Mouse (Mus musculus) heart, embryonic 11.5 days (tissue): ENCODE data around the gene Brat1. TPM values are rescaled to one million over a fixed set of nuclear protein-coding genes. Genes with fewer than 3 reads are reported as not detected.

ENCODE experiments used
- ATAC-seq: fragments of 200-750 bp; cut with Nextera tagmentation; replicated peaks from 2 replicates; pipeline ENCODE4 v1.8.0; 2017; ENCODE audit warnings: moderate library complexity; ENCODE audit not compliant: insufficient number of reproducible peaks, low FRiP score, low TSS enrichment
- H3K27ac ChIP-seq: fragments of 300-500 bp; sonication (generic); 2 replicates; pipeline ENCODE4 v1.5.1; 2014; ENCODE audit warnings: mild to moderate bottlenecking, low read depth, low read length
- H3K27me3 ChIP-seq: fragments of 300-500 bp; sonication (generic); 2 replicates; pipeline ENCODE4 v1.6.1; 2014; ENCODE audit warnings: mild to moderate bottlenecking, low read length, mixed read lengths; ENCODE audit not compliant: control insufficient read depth, insufficient read depth
- H3K36me3 ChIP-seq: fragments of 300-500 bp; sonication (generic); 2 replicates; pipeline ENCODE4 v1.6.1; 2014; ENCODE audit warnings: mild to moderate bottlenecking, low read length, moderate library complexity, mixed read lengths; ENCODE audit not compliant: control insufficient read depth, insufficient read depth
- H3K4me1 ChIP-seq: fragments of 300-500 bp; sonication (generic); 2 replicates; pipeline ENCODE4 v1.6.1; 2014; ENCODE audit warnings: low read length; ENCODE audit not compliant: control insufficient read depth, insufficient read depth
- H3K4me2 ChIP-seq: fragments of 300-500 bp; sonication (generic); 2 replicates; pipeline ENCODE4 v1.6.1; 2014; ENCODE audit warnings: mild to moderate bottlenecking, moderate library complexity
- H3K4me3 ChIP-seq: fragments of 300-500 bp; sonication (generic); 2 replicates; pipeline ENCODE4 v1.5.1; 2014; ENCODE audit warnings: low read depth, low read length
- H3K9ac ChIP-seq: fragments of 300-500 bp; sonication (generic); 2 replicates; pipeline ENCODE4 v1.6.1; 2014; ENCODE audit warnings: mild to moderate bottlenecking, low read depth, low read length, moderate library complexity
- H3K9me3 ChIP-seq: fragments of 300-500 bp; sonication (generic); replicated peaks from 2 replicates; pipeline ENCODE4 v1.6.1; 2016; ENCODE audit warnings: low read length; ENCODE audit not compliant: control insufficient read depth
- WGBS: fragments of 180-500 bp; shearing (Covaris S2); extraction: QIAGEN DNeasy Blood & Tissue Kit; methylation state at CpG from one replicate; pipeline ENCODE4 v1.1.7; 2014; ENCODE audit not compliant: insufficient replicate concordance; 5-methylcytosine and 5-hydroxymethylcytosine counted together
- polyA plus RNA-seq: library from polyadenylated mRNA; unstranded; fragments of >200 nt; fragmentation: Nextera tagmentation; extraction: Ambion mirVana; gene quantifications from 2 replicates; pipeline ENCODE4 v1.2.1, GENCODE M21; 2014

The Brat1 gene
- polyA plus RNA-seq: 9.0 and 9.8 TPM in 2 replicates

GRCm38 (mm10) chr5:140704378-140705251 lies at the start of gene Brat1:
TSS of gene Brat1 (plus strand) at chr5:140705011.
- ATAC-seq: peak; percentile 91
- Histone ChIP-seq H3K9ac (peak within 1 kb of the TSS; percentile 82), H3K4me3 (peak within 1 kb of the TSS; percentile 49), H3K27me3 (no peaks in the 10 kb centered on the region), H3K27ac (peak within 1 kb of the TSS; percentile 90), H3K4me1 (peaks cover 18% of the 10 kb centered on the region), H3K4me2 (peak within 1 kb of the TSS; percentile 80), H3K36me3 (0 out of 2 replicates have a peak, but pooled peaks cover 4% of the 10 kb centered on the region), H3K9me3 (no peaks in the 10 kb centered on the region)
- under 1% methylated on average over 69 of the region's 69 CpGs for WGBS

- no peak for ATAC-seq
- Histone ChIP-seq H3K4me1 (peaks cover 22% of the 10 kb centered on the region), H3K4me3 (no peak overlapping the region), H3K27ac (no peak overlapping the region), H3K9me3 (no peaks in the 10 kb centered on the region), H3K4me2 (no peak overlapping the region), H3K36me3 (no peaks in the 10 kb centered on the region), H3K27me3 (no peaks in the 10 kb centered on the region), H3K9ac (no peak overlapping the region)
- WGBS: 53% methylated on average over 16 of the region's 16 CpGs
Measured at GRCm38 (mm10) chr5:140659607-140660272, 45.1 kb upstream of the Brat1 start.

GRCm38 (mm10) chr5:140660398-140660797 lies 44.4 kb upstream of the Brat1 start:
- H3K4me1 ChIP-seq: peaks cover 22% of the 10 kb centered on the region
- ATAC-seq: no peak
- no peaks in the 10 kb centered on the region for H3K9me3 ChIP-seq
- no peaks in the 10 kb centered on the region for H3K36me3 ChIP-seq
- H3K27me3 ChIP-seq: no peaks in the 10 kb centered on the region
- 84% methylated on average over 1 of the region's 1 CpGs for WGBS
- no peak overlapping the region for H3K4me3 ChIP-seq
- H3K4me2 ChIP-seq: no peak overlapping the region
- H3K27ac ChIP-seq: no peak overlapping the region
- H3K9ac ChIP-seq: no peak overlapping the region

GRCm38 (mm10) chr5:140661427-140661826 lies 43.4 kb upstream of the Brat1 start:
- H3K36me3 ChIP-seq: no peaks in the 10 kb centered on the region
- no peaks in the 10 kb centered on the region for H3K9me3 ChIP-seq
- H3K4me3 ChIP-seq: no peak overlapping the region
- peak overlapping the region; percentile 1 for H3K4me2 ChIP-seq
- WGBS: 57% methylated on average over 8 of the region's 8 CpGs
- no peak overlapping the region; the same call in 1 of the 2 replicates for H3K9ac ChIP-seq
- peaks cover 22% of the 10 kb centered on the region for H3K4me1 ChIP-seq
- no peaks in the 10 kb centered on the region for H3K27me3 ChIP-seq
- ATAC-seq: no peak
- peak overlapping the region; percentile 62 for H3K27ac ChIP-seq

GRCm38 (mm10) chr5:140661875-140662643 lies 42.8 kb upstream of the Brat1 start:
- H3K9me3 ChIP-seq: no peaks in the 10 kb centered on the region
- peaks cover 22% of the 10 kb centered on the region for H3K4me1 ChIP-seq
- 47% methylated on average over 12 of the region's 12 CpGs for WGBS
- peak overlapping the region; percentile 35 for H3K9ac ChIP-seq
- no peaks in the 10 kb centered on the region for H3K27me3 ChIP-seq
- no peak overlapping the region for H3K4me3 ChIP-seq
- peak overlapping the region; percentile 62 for H3K27ac ChIP-seq
- no peak for ATAC-seq
- no peaks in the 10 kb centered on the region for H3K36me3 ChIP-seq
- peak overlapping the region; percentile 1 for H3K4me2 ChIP-seq

- no peaks in the 10 kb centered on the region for H3K9me3 ChIP-seq
- no peak overlapping the region for H3K4me3 ChIP-seq
- H3K4me2 ChIP-seq: no peak overlapping the region; the same call in 1 of the 2 replicates
- H3K27me3 ChIP-seq: no peaks in the 10 kb centered on the region
- no peak for ATAC-seq
- no peak overlapping the region; the same call in 1 of the 2 replicates for H3K27ac ChIP-seq
- WGBS: 52% methylated on average over 17 of the region's 17 CpGs
- no peaks in the 10 kb centered on the region for H3K36me3 ChIP-seq
- H3K4me1 ChIP-seq: peaks cover 22% of the 10 kb centered on the region
- H3K9ac ChIP-seq: no peak overlapping the region
Measured at GRCm38 (mm10) chr5:140662741-140663592, 41.8 kb upstream of the Brat1 start.

- Histone ChIP-seq H3K9me3 (peaks cover 2% of the 10 kb centered on the region), H3K9ac (no peak overlapping the region), H3K4me3 (no peak overlapping the region), H3K27me3 (no peaks in the 10 kb centered on the region), H3K27ac (no peak overlapping the region), H3K4me1 (peaks cover 22% of the 10 kb centered on the region), H3K36me3 (peaks cover 2% of the 10 kb centered on the region), H3K4me2 (no peak overlapping the region)
- WGBS: 52% methylated on average over 7 of the region's 7 CpGs
- no peak for ATAC-seq
Measured at GRCm38 (mm10) chr5:140663621-140664180, 41.1 kb upstream of the Brat1 start.
